Mouse (Mus musculus): ENCODE measurements around the gene Cpne2.

- TF ChIP-seq CTCF (IDR thresholded peaks at IDR 0.05; ENCODE audit: low read depth) (no peak), EP300 (IDR thresholded peaks at IDR 0.05; ENCODE audit: low read depth) (no peak)
Observed at GRCm38 (mm10) chr8:94568098-94568497, 35.3 kb downstream of the Cpne2 start.
